Mouse (Mus musculus) urinary bladder, adult 18-20 months (tissue): ENCODE results near the gene Nipa1.

Source experiments
- DNase-seq, 2 experiments: peaks; one replicate each; pipeline ENCODE4 v3.0.0; 2022; ENCODE audit warnings: low spot score in 2 of 2, mixed read lengths in 2 of 2

Nipa1 gene

DNA sequence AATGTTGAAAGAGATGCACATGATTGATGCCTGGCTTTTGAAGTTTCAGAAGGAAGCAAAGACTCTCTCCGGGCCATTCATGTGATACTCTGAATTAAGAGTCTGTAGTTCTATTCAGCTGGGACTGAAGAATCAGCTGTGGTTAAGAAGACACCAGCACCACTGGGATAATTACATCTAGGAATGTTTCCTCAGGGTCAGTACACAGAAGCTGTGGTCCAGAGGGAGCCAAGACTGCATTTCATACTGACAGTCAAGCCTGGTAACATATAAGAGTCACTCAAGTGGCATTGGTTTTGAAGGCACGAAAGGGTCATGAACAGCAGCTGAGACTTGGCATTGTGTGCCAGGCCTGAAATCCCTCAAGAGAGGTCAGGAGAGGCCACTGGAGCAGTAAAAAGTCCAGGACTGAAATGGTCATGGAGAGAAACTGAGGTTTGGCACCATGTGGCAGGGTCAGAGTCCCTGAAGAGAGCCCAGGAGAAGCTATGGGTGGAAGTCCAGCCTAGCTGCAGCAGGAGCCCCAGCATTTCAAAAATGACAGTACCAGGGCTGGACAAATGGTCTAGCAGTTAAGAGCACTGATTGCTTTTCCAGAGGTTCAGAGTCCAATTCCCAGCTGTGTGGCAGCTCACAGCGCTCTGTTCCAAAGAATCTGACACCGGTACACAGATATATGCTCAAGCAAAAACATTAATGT, 9.3 kb downstream of the Nipa1 start:
- no peak for DNase-seq

GRCm38 (mm10) chr7:55998997-55999396, 20.8 kb downstream of the Nipa1 start:
- no peak for DNase-seq

- DNase-seq, result no peak
These were observed 24.7 kb downstream of the Nipa1 start for GRCm38 (mm10) chr7:55995013-55995412.

DNA sequence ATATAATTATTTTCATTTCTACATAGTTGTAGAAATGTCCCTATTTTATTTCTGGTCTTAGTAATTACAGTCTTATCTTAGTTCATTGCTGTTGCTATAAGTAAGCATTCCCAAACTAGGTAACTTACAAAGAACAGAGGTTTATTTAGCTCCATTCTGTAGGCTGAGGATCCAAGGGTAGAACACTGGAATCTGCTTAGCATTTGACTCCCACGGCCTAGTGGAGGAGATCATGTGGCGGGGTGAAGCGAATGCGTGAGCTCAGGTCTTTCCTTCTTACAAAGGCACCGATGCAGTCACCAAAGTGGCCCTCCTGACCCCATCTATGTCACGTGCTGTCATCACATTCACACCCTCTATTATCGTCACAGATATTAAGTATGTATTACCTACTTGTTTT, 27.9 kb downstream of the Nipa1 start:
- no peak for DNase-seq

- peak in 1 of 2 experiments; percentile 2 for DNase-seq
These were observed 28.6 kb downstream of the Nipa1 start for GRCm38 (mm10) chr7:55991129-55991528.

- peak; percentile 24 to 70 for DNase-seq
These were observed 33.1 kb downstream of the Nipa1 start for GRCm38 (mm10) chr7:55986526-55987214.

GRCm38 (mm10) chr7:55984754-55985153, 35.0 kb downstream of the Nipa1 start:
- DNase-seq, result no peak

GRCm38 (mm10) chr7:55983107-55983506, 36.6 kb downstream of the Nipa1 start:
- DNase-seq, result no peak

DNA sequence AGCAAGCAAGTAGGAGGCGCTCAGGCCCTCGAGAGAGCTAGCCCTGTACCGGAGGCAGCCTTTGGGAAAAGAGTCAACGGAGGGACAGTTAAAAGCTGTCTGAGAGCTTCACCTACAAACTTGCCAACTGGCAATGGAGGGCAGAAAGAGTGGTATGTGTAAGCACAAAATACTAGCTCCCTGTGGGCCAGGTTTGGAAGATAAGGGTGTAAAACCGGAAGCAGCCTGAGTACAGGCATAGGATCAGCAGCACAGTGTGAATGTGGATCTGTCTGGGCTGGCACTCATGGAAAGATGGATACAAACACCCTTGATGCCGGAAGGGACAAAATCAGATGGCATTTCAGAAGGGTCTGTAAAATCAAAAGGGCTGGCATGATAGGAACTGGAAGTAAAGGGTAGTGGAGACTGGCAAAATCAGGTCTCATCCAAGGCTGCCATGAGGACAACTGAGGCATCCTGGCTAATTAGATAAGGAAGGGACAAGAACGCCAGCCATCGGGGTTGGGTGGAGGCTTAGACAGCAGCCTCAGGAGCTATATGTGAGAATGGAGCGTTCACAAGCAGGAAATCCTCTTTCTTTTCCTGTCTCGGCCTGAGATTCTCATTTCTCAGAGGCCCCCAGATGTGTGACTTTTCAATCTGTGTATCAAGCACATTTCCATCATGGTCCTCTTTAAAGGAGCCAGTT, 37.6 kb downstream of the Nipa1 start:
- no peak for DNase-seq

GRCm38 (mm10) chr7:55981511-55981910, 38.2 kb downstream of the Nipa1 start:
- DNase-seq, result no peak

DNA sequence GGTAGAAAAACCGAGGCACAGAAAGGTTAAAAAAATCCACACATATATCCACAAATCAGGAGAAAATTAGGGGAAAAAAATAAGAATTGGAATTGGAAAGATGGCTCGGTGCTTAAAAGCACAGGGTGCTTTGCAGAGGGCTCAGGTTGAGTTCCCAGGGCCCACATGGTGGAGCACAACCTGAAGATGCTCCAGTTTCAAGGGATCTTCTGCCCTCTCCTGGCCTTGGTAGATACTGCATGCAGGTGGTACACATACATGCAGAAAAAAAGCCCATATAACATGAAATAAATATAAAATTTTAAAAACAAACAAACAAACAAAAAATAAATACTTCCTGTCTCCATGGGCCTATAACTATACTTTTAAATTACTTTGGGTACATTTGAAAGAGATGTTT, 45.3 kb downstream of the Nipa1 start:
- DNase-seq, result no peak

DNA sequence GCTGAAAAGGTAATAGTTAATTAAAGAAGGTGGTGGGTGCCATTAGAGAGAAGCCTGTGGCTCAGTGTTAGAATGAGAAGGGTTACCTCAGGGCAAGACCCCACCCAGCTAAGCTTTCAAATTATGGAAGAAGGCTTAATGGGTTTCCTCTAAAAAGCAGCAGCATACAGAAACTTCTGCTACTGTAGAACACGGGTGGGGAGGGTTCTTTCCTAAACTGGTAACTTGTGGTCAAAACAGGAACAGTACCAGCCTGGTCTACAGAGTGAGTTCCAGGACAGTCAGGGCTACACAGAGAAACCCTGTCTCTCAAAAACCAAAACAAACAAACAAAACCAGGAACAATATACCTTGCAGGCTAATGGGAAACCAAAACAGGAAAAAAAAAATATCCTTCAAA, 50.3 kb downstream of the Nipa1 start:
- DNase-seq, result no peak

- peak in 1 of 2 experiments; percentile 9 for DNase-seq
These were observed 51.4 kb downstream of the Nipa1 start for GRCm38 (mm10) chr7:55968258-55968901.

DNA sequence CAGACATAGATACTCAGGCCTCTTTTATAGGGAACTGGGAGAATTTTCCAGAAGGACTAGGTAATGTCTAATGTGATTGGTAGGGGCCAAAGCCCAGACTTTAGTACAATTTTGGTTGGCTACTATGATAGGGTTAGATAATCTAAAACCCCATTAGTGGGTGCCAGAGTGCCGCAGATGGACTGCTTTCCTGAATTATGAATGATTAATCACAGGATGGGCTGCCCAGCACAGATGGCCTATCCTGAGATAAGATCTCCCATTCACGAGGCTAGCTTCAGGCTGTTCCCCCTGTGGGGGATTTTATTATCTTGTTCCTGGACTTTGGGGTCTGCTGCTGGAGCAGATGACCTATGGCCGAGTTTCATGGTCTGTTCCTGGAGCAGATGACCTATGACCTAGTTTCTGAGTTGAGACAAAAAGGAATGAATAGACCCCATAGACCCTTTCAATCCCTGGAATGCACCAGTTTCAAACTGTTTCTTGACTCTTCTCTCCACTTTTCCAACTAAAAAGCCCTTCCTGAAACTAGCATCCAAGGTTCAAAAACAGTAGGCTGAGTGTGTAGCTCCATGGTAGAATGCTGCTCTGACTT, 52.8 kb downstream of the Nipa1 start:
- no peak for DNase-seq

DNA sequence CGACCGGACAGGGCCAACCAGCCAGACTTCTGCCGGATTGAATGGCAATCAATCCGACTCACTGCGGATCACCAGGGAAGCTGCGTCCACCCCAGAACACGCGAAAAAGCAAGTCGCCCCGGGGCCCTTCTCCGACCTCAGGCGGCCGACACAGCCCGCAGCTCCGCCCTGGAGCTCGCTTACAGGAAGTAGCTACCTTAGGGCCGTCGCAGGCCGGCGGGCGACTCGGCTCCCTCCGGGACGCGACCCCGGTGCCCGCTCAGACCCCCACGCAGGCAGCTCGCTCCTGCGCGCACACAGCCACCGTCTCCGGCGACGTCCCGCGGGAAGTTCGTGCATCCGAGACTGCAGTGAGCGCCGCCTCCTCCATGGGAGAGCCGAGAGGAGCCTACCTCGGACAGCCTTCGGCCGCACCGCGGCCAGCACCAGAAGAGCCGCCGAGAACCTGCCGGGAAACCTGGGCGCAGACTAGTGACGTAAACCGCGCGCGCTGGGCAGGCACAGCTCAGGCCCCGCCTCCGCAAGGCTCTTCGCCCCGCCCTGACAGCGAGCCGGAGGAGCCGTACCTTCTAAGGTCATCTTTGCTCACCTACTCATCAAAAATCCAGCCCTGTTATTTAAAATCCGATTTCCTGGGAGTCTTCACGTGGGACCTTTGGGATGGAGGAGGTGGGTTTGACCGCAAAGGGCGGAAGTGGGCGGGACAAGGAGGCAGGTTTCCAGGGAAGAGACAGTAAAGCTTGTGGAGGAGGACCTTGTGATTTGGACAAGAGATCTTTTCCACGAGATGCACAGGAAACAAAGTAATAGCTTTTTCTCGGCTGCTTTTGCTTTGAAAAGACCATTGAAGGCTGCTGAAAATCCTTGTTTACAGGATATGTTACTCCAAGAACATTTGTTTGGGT, 57.5 kb downstream of the Nipa1 start, which contains the start of gene Nipa2:
TSS of gene Nipa2 (minus strand) at position 473 of the 905 bp plus-strand sequence.
- DNase-seq, result peak; percentile 86 to 95

DNA sequence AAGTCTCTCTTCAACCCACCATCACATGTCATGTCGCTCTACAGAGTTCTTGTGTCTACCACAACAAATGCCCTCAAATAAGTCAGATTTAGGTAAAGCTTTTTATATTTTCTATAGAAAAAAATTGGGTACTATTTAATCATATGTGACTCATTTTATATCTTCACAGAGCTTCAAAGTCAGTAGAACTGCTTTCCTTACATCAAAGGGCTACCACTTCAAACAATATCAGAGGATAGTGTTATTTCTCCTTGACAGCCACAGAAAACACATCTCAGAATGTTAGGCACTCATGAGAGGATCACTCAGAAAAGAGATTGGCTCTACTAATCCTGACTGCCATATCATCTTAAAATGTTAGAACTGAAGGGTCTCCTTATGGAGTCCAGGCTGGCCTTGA, 59.2 kb downstream of the Nipa1 start:
- DNase-seq, result no peak

GRCm38 (mm10) chr7:55959801-55960200, 60.0 kb downstream of the Nipa1 start:
- no peak for DNase-seq

GRCm38 (mm10) chr7:55957916-55958315, 61.8 kb downstream of the Nipa1 start:
- no peak for DNase-seq

- DNase-seq, result no peak
These were observed 62.6 kb downstream of the Nipa1 start for GRCm38 (mm10) chr7:55957178-55957577.

DNA sequence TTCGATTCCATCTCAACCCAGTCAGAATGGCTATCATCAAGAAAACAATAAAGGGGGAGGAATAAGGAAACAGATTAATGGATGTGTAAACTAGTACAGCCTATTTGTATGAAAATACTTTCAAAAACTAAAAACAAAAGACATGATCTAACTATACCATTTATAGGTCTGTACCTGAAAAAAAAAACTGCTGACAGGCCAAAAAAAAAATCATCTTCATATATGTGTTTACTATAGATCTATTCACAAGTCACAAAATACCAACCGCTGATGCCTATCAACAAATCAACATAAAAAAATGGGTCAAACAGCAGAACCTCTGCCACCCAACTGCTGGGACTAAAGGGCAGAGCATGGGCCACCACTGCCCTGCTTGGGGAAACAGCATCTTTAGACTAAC, 63.7 kb downstream of the Nipa1 start:
- no peak for DNase-seq

GRCm38 (mm10) chr7:55938341-55938740, 81.4 kb downstream of the Nipa1 start:
- DNase-seq, result no peak
